Mouse (Mus musculus) embryonic facial prominence, embryonic 13.5 days (tissue): Measurements from ENCODE around the gene Prtg. TPM values are rescaled to one million over a fixed set of nuclear protein-coding genes. Genes with fewer than 3 reads are reported as not detected.

Source experiments
- ATAC-seq: fragments of 200-750 bp; cut with Nextera tagmentation; 2 replicates; pipeline ENCODE4 v1.8.0; 2017; ENCODE audit warnings: low read depth; ENCODE audit not compliant: insufficient number of reproducible peaks, insufficient read depth, low FRiP score, low TSS enrichment
- H3K27ac ChIP-seq: fragments of 300-500 bp; sonication (generic); 2 replicates; pipeline ENCODE4 v1.5.1; 2015; ENCODE audit warnings: moderate library complexity, mild to moderate bottlenecking, inconsistent platforms
- H3K27me3 ChIP-seq: fragments of 300-500 bp; sonication (generic); 2 replicates; pipeline ENCODE4 v1.6.1; 2015; ENCODE audit warnings: mild to moderate bottlenecking, inconsistent platforms
- H3K36me3 ChIP-seq: fragments of 300-500 bp; sonication (generic); 2 replicates; pipeline ENCODE4 v1.6.1; 2015; ENCODE audit warnings: mild to moderate bottlenecking, inconsistent platforms
- H3K4me1 ChIP-seq: fragments of 300-500 bp; sonication (generic); 2 replicates; pipeline ENCODE4 v1.6.1; 2015; ENCODE audit warnings: inconsistent platforms
- H3K4me2 ChIP-seq: fragments of 300-500 bp; sonication (generic); 2 replicates; pipeline ENCODE4 v1.6.1; 2015; ENCODE audit warnings: moderate library complexity, mild to moderate bottlenecking, inconsistent platforms
- H3K4me3 ChIP-seq: fragments of 300-500 bp; sonication (generic); 2 replicates; pipeline ENCODE4 v1.5.1; 2015; ENCODE audit warnings: mild to moderate bottlenecking, inconsistent platforms
- H3K9ac ChIP-seq: fragments of 300-500 bp; sonication (generic); 2 replicates; pipeline ENCODE4 v1.6.1; 2015; ENCODE audit warnings: mild to moderate bottlenecking, inconsistent platforms
- H3K9me3 ChIP-seq: fragments of 300-500 bp; sonication (generic); 2 replicates; pipeline ENCODE4 v1.6.1; 2016; ENCODE audit warnings: inconsistent platforms
- WGBS: fragments of 180-500 bp; shearing (Covaris S2); methylation state at CpG from one replicate; pipeline ENCODE4 v1.1.7; 2015; ENCODE audit warnings: mixed read lengths; 5-methylcytosine and 5-hydroxymethylcytosine counted together
- polyA plus RNA-seq: library from polyadenylated mRNA; unstranded; fragments of >200 nt; fragmentation: Nextera tagmentation; extraction: Ambion mirVana; gene quantifications from 2 replicates; pipeline ENCODE4 v1.2.1, GENCODE M21; 2015

Prtg gene
- polyA plus RNA-seq, 1 experiment from 2014 or later: 1.8 TPM

- Histone ChIP-seq H3K9me3 (no peaks in the 10 kb centered on the region), H3K4me2 (no peak overlapping the region), H3K36me3 (no peaks in the 10 kb centered on the region), H3K9ac (no peak overlapping the region), H3K4me1 (peaks cover 24% of the 10 kb centered on the region), H3K27ac (no peak overlapping the region), H3K27me3 (no peaks in the 10 kb centered on the region), H3K4me3 (no peak overlapping the region)
- ATAC-seq: no peak
- 83% methylated on average over 3 of the region's 3 CpGs for WGBS
These were observed 116.4 kb downstream of the Prtg start for GRCm38 (mm10) chr9:72923068-72923467.

GRCm38 (mm10) chr9:72925021-72925934, 118.6 kb downstream of the Prtg start, which contains the start of gene Pygo1:
TSS of gene Pygo1 (plus strand) at chr9:72925645.
- ATAC-seq: peak; percentile 74
- Histone ChIP-seq H3K9me3 (no peaks in the 10 kb centered on the region), H3K4me2 (peak within 1 kb of the TSS; percentile 83)

GRCm38 (mm10) chr9:72925935-72926258, 119.2 kb downstream of the Prtg start:
- WGBS: 0% methylated on average over 20 of the region's 20 CpGs
- H3K4me1 ChIP-seq: peaks cover 24% of the 10 kb centered on the region

More at GRCm38 (mm10) chr9:72925021-72925934, 118.6 kb downstream of the Prtg start, which contains the start of gene Pygo1:
- Histone ChIP-seq H3K4me3 (peak within 1 kb of the TSS; percentile 77), H3K36me3 (peaks cover 6% of the 10 kb centered on the region; the same call in 1 of the 2 replicates), H3K27me3 (no peaks in the 10 kb centered on the region), H3K27ac (peak within 1 kb of the TSS; percentile 97), H3K4me1 (peaks cover 24% of the 10 kb centered on the region), H3K9ac (peak within 1 kb of the TSS; percentile 98)
- WGBS: under 1% methylated on average over 88 of the region's 108 CpGs

GRCm38 (mm10) chr9:72931166-72931790, 124.6 kb downstream of the Prtg start:
- Histone ChIP-seq H3K9ac (no peak overlapping the region), H3K36me3 (peaks cover 42% of the 10 kb centered on the region), H3K9me3 (0 out of 2 replicates have a peak, but pooled peaks cover 2% of the 10 kb centered on the region), H3K4me3 (no peak overlapping the region), H3K27ac (no peak overlapping the region), H3K4me1 (peaks cover 20% of the 10 kb centered on the region), H3K4me2 (no peak overlapping the region), H3K27me3 (no peaks in the 10 kb centered on the region)
- 75% methylated on average over 13 of the region's 13 CpGs for WGBS
- ATAC-seq: no peak

More at GRCm38 (mm10) chr9:72925935-72926258, 119.2 kb downstream of the Prtg start:
- peak overlapping the region; percentile 77 for H3K4me3 ChIP-seq
- peak; percentile 16; the same call in 1 of the 2 replicates for ATAC-seq
- H3K27me3 ChIP-seq: no peaks in the 10 kb centered on the region
- H3K9ac ChIP-seq: peak overlapping the region; percentile 98
- H3K9me3 ChIP-seq: no peaks in the 10 kb centered on the region
- H3K27ac ChIP-seq: peak overlapping the region; percentile 97
- peaks cover 8% of the 10 kb centered on the region; the same call in 1 of the 2 replicates for H3K36me3 ChIP-seq
- H3K4me2 ChIP-seq: peak overlapping the region; percentile 83

- H3K9me3 ChIP-seq: 0 out of 2 replicates have a peak, but pooled peaks cover 2% of the 10 kb centered on the region
- no peak for ATAC-seq
- WGBS: 85% methylated on average over 4 of the region's 4 CpGs
- no peak overlapping the region for H3K4me3 ChIP-seq
- H3K4me1 ChIP-seq: peaks cover 6% of the 10 kb centered on the region
- no peaks in the 10 kb centered on the region for H3K27me3 ChIP-seq
- H3K27ac ChIP-seq: no peak overlapping the region
- H3K9ac ChIP-seq: no peak overlapping the region
- peaks cover 36% of the 10 kb centered on the region for H3K36me3 ChIP-seq
- H3K4me2 ChIP-seq: no peak overlapping the region
These were observed 128.6 kb downstream of the Prtg start for GRCm38 (mm10) chr9:72935309-72935708.

- H3K4me2 ChIP-seq: no peak overlapping the region
- H3K9ac ChIP-seq: no peak overlapping the region
- 0 out of 2 replicates have a peak, but pooled peaks cover 2% of the 10 kb centered on the region for H3K9me3 ChIP-seq
- H3K4me1 ChIP-seq: peaks cover 6% of the 10 kb centered on the region
- no peaks in the 10 kb centered on the region for H3K27me3 ChIP-seq
- H3K4me3 ChIP-seq: no peak overlapping the region
- H3K27ac ChIP-seq: no peak overlapping the region
- peaks cover 35% of the 10 kb centered on the region for H3K36me3 ChIP-seq
- WGBS: 58% methylated on average over 2 of the region's 2 CpGs
- ATAC-seq: no peak
These were observed 129.6 kb downstream of the Prtg start for GRCm38 (mm10) chr9:72936301-72936700.

GRCm38 (mm10) chr9:72943424-72943823, 136.8 kb downstream of the Prtg start:
- WGBS: 63% methylated on average over 3 of the region's 3 CpGs
- peaks cover 6% of the 10 kb centered on the region for H3K9me3 ChIP-seq
- H3K36me3 ChIP-seq: peaks cover 43% of the 10 kb centered on the region
- H3K4me1 ChIP-seq: no peaks in the 10 kb centered on the region; the same call in 1 of the 2 replicates
- no peaks in the 10 kb centered on the region for H3K27me3 ChIP-seq
- ATAC-seq: no peak
- H3K9ac ChIP-seq: no peak overlapping the region
- H3K4me2 ChIP-seq: no peak overlapping the region
- H3K27ac ChIP-seq: no peak overlapping the region
- H3K4me3 ChIP-seq: no peak overlapping the region

- Histone ChIP-seq H3K4me3 (no peak overlapping the region), H3K4me1 (no peaks in the 10 kb centered on the region; the same call in 1 of the 2 replicates), H3K9me3 (peaks cover 6% of the 10 kb centered on the region), H3K4me2 (no peak overlapping the region), H3K27me3 (no peaks in the 10 kb centered on the region), H3K36me3 (peaks cover 44% of the 10 kb centered on the region), H3K27ac (no peak overlapping the region), H3K9ac (no peak overlapping the region)
- no peak for ATAC-seq
- WGBS: 93% methylated on average over 13 of the region's 13 CpGs
These were observed 137.6 kb downstream of the Prtg start for GRCm38 (mm10) chr9:72944286-72944685.

- no peak overlapping the region for H3K27ac ChIP-seq
- H3K9ac ChIP-seq: no peak overlapping the region
- 0 out of 2 replicates have a peak, but pooled peaks cover 3% of the 10 kb centered on the region for H3K4me1 ChIP-seq
- H3K27me3 ChIP-seq: no peaks in the 10 kb centered on the region
- H3K4me2 ChIP-seq: no peak overlapping the region
- peaks cover 6% of the 10 kb centered on the region for H3K9me3 ChIP-seq
- no peak overlapping the region for H3K4me3 ChIP-seq
- no peak for ATAC-seq
- 97% methylated on average over 1 of the region's 1 CpGs for WGBS
- peaks cover 44% of the 10 kb centered on the region for H3K36me3 ChIP-seq
These were observed 140.3 kb downstream of the Prtg start for GRCm38 (mm10) chr9:72947010-72947409.

GRCm38 (mm10) chr9:72949572-72949971, 142.9 kb downstream of the Prtg start:
- Histone ChIP-seq H3K4me3 (no peak overlapping the region), H3K36me3 (peaks cover 31% of the 10 kb centered on the region), H3K9me3 (peaks cover 6% of the 10 kb centered on the region), H3K4me1 (0 out of 2 replicates have a peak, but pooled peaks cover 3% of the 10 kb centered on the region), H3K9ac (no peak overlapping the region), H3K4me2 (no peak overlapping the region), H3K27me3 (no peaks in the 10 kb centered on the region), H3K27ac (no peak overlapping the region)
- WGBS: 72% methylated on average over 7 of the region's 7 CpGs
- ATAC-seq: no peak

GRCm38 (mm10) chr9:72954746-72955145, 148.1 kb downstream of the Prtg start:
- ATAC-seq: no peak
- H3K9ac ChIP-seq: no peak overlapping the region
- H3K4me2 ChIP-seq: no peak overlapping the region
- no peaks in the 10 kb centered on the region for H3K9me3 ChIP-seq
- H3K4me3 ChIP-seq: no peak overlapping the region
- 43% methylated on average over 2 of the region's 2 CpGs for WGBS
- H3K27me3 ChIP-seq: no peaks in the 10 kb centered on the region
- H3K36me3 ChIP-seq: no peaks in the 10 kb centered on the region
- H3K27ac ChIP-seq: no peak overlapping the region
- H3K4me1 ChIP-seq: peaks cover 11% of the 10 kb centered on the region; the same call in 1 of the 2 replicates
